Mouse (Mus musculus) midbrain, embryonic 12.5 days (tissue): ENCODE data around the gene Cgref1. TPM values are rescaled to one million over a fixed set of nuclear protein-coding genes. Genes with fewer than 3 reads are reported as not detected.

Experiments used
- ATAC-seq: fragments of 200-750 bp; cut with Nextera tagmentation; 2 replicates; pipeline ENCODE4 v1.8.0; 2017; ENCODE audit warnings: low read depth, moderate TSS enrichment, moderate library complexity; ENCODE audit not compliant: low FRiP score
- H3K27ac ChIP-seq: fragments of 300-500 bp; sonication (generic); replicated peaks from 2 replicates; pipeline ENCODE4 v1.5.1; 2016; ENCODE audit warnings: mild to moderate bottlenecking
- H3K27me3 ChIP-seq: fragments of 300-500 bp; sonication (generic); 2 replicates; pipeline ENCODE4 v1.6.1; 2016; ENCODE audit warnings: mild to moderate bottlenecking
- H3K36me3 ChIP-seq: fragments of 300-500 bp; sonication (generic); 2 replicates; pipeline ENCODE4 v1.6.1; 2016
- H3K4me1 ChIP-seq: fragments of 300-500 bp; sonication (generic); 2 replicates; pipeline ENCODE4 v1.6.1; 2016
- H3K4me2 ChIP-seq: fragments of 300-500 bp; sonication (generic); replicated peaks from 2 replicates; pipeline ENCODE4 v1.6.1; 2016; ENCODE audit warnings: mild to moderate bottlenecking, moderate library complexity
- H3K4me3 ChIP-seq: fragments of 300-500 bp; sonication (generic); 2 replicates; pipeline ENCODE4 v1.5.1; 2016; ENCODE audit warnings: mild to moderate bottlenecking
- H3K9ac ChIP-seq: fragments of 300-500 bp; sonication (generic); replicated peaks from 2 replicates; pipeline ENCODE4 v1.6.1; 2016; ENCODE audit warnings: mild to moderate bottlenecking, moderate library complexity
- H3K9me3 ChIP-seq: fragments of 300-500 bp; sonication (generic); 2 replicates; pipeline ENCODE4 v1.6.1; 2016; ENCODE audit warnings: mild to moderate bottlenecking
- WGBS: fragments of 180-500 bp; shearing (Covaris S2); methylation state at CpG from one replicate; pipeline ENCODE4 v1.1.7; 2016; 5-methylcytosine and 5-hydroxymethylcytosine counted together
- polyA plus RNA-seq: library from polyadenylated mRNA; unstranded; fragments of >200 nt; fragmentation: Nextera tagmentation; extraction: Ambion mirVana; gene quantifications from 2 replicates; pipeline ENCODE4 v1.2.1, GENCODE M21; 2016

Gene Cgref1
- 7.8 and 9.0 TPM in 2 replicates for polyA plus RNA-seq

GRCm38 (mm10) chr5:30944956-30945781, at the start of gene Cgref1:
Cgref1 (minus strand) TSS chr5:30945591.
- H3K36me3 ChIP-seq, result no peaks in the 10 kb centered on the region
- peak; percentile 52 for ATAC-seq
- H3K4me3 ChIP-seq, result peak within 1 kb of the TSS; percentile 56
- H3K4me1 ChIP-seq, result peaks cover 16% of the 10 kb centered on the region
- no peak within 1 kb of the TSS for H3K27ac ChIP-seq
- H3K9ac ChIP-seq, result peak within 1 kb of the TSS; percentile 65
- WGBS, result 4% methylated on average over 44 of the region's 44 CpGs
- H3K27me3 ChIP-seq, result peaks cover 41% of the 10 kb centered on the region
- no peaks in the 10 kb centered on the region for H3K9me3 ChIP-seq
- H3K4me2 ChIP-seq, result peak within 1 kb of the TSS; percentile 92

- no peak for ATAC-seq
- Histone ChIP-seq H3K4me1 (no peaks in the 10 kb centered on the region), H3K4me3 (no peak overlapping the region), H3K4me2 (no peak overlapping the region), H3K9me3 (no peaks in the 10 kb centered on the region), H3K27me3 (no peaks in the 10 kb centered on the region), H3K27ac (no peak overlapping the region), H3K36me3 (no peaks in the 10 kb centered on the region), H3K9ac (no peak overlapping the region)
- 73% methylated on average over 3 of the region's 3 CpGs for WGBS
These were observed 48.7 kb upstream of the Cgref1 start for GRCm38 (mm10) chr5:30994074-30994473.

- no peaks in the 10 kb centered on the region for H3K27me3 ChIP-seq
- H3K9me3 ChIP-seq, result no peaks in the 10 kb centered on the region
- no peak for ATAC-seq
- 78% methylated on average over 5 of the region's 5 CpGs for WGBS
- no peak overlapping the region for H3K27ac ChIP-seq
- H3K4me1 ChIP-seq, result no peaks in the 10 kb centered on the region
- no peak overlapping the region for H3K4me2 ChIP-seq
- no peak overlapping the region for H3K4me3 ChIP-seq
- H3K36me3 ChIP-seq, result no peaks in the 10 kb centered on the region
- no peak overlapping the region for H3K9ac ChIP-seq
These were observed 47.7 kb upstream of the Cgref1 start for GRCm38 (mm10) chr5:30992980-30993676.

- H3K9me3 ChIP-seq, result no peaks in the 10 kb centered on the region
- H3K9ac ChIP-seq, result no peak overlapping the region
- ATAC-seq, result no peak
- WGBS, result 19% methylated on average over 2 of the region's 2 CpGs
- no peak overlapping the region for H3K4me3 ChIP-seq
- no peaks in the 10 kb centered on the region for H3K36me3 ChIP-seq
- no peaks in the 10 kb centered on the region for H3K27me3 ChIP-seq
- H3K27ac ChIP-seq, result 0 out of 2 replicates have a peak overlapping the region, but pooled peaks have one; percentile 2
- H3K4me1 ChIP-seq, result no peaks in the 10 kb centered on the region
- no peak overlapping the region for H3K4me2 ChIP-seq
These were observed 37.0 kb upstream of the Cgref1 start for GRCm38 (mm10) chr5:30982357-30982756.

GRCm38 (mm10) chr5:30974870-30975656, 29.7 kb upstream of the Cgref1 start:
- 79% methylated on average over 9 of the region's 9 CpGs for WGBS
- Histone ChIP-seq H3K4me3 (no peak overlapping the region), H3K27me3 (peaks cover 9% of the 10 kb centered on the region), H3K4me1 (no peaks in the 10 kb centered on the region), H3K36me3 (no peaks in the 10 kb centered on the region), H3K4me2 (no peak overlapping the region), H3K9me3 (no peaks in the 10 kb centered on the region), H3K27ac (no peak overlapping the region), H3K9ac (no peak overlapping the region)
- no peak for ATAC-seq

GRCm38 (mm10) chr5:30969440-30969839, 24.0 kb upstream of the Cgref1 start:
- H3K9ac ChIP-seq, result no peak overlapping the region
- H3K36me3 ChIP-seq, result no peaks in the 10 kb centered on the region
- H3K4me2 ChIP-seq, result no peak overlapping the region
- no peak overlapping the region for H3K4me3 ChIP-seq
- H3K9me3 ChIP-seq, result no peaks in the 10 kb centered on the region
- 82% methylated on average over 2 of the region's 2 CpGs for WGBS
- no peak for ATAC-seq
- no peaks in the 10 kb centered on the region for H3K4me1 ChIP-seq
- no peak overlapping the region for H3K27ac ChIP-seq
- peaks cover 32% of the 10 kb centered on the region for H3K27me3 ChIP-seq

GRCm38 (mm10) chr5:30968416-30968815, 23.0 kb upstream of the Cgref1 start, which contains the start of gene Tcf23:
Tcf23 (plus strand) TSS chr5:30968662.
- no peaks in the 10 kb centered on the region for H3K4me1 ChIP-seq
- WGBS, result 73% methylated on average over 8 of the region's 8 CpGs

GRCm38 (mm10) chr5:30966189-30966588, 20.8 kb upstream of the Cgref1 start:
- no peak for ATAC-seq
- Histone ChIP-seq H3K27me3 (peaks cover 39% of the 10 kb centered on the region), H3K4me1 (no peaks in the 10 kb centered on the region), H3K9me3 (no peaks in the 10 kb centered on the region), H3K27ac (no peak overlapping the region), H3K36me3 (no peaks in the 10 kb centered on the region), H3K9ac (no peak overlapping the region), H3K4me3 (no peak overlapping the region), H3K4me2 (no peak overlapping the region)
- 91% methylated on average over 4 of the region's 4 CpGs for WGBS

More at GRCm38 (mm10) chr5:30968416-30968815, 23.0 kb upstream of the Cgref1 start, which contains the start of gene Tcf23:
- no peak within 1 kb of the TSS for H3K27ac ChIP-seq
- H3K27me3 ChIP-seq, result peaks cover 37% of the 10 kb centered on the region
- no peak within 1 kb of the TSS for H3K4me3 ChIP-seq
- no peak within 1 kb of the TSS for H3K4me2 ChIP-seq
- H3K36me3 ChIP-seq, result no peaks in the 10 kb centered on the region
- no peaks in the 10 kb centered on the region for H3K9me3 ChIP-seq
- H3K9ac ChIP-seq, result no peak within 1 kb of the TSS
- ATAC-seq, result no peak

- ATAC-seq, result no peak
- Histone ChIP-seq H3K36me3 (no peaks in the 10 kb centered on the region), H3K9me3 (no peaks in the 10 kb centered on the region), H3K4me2 (no peak overlapping the region), H3K4me3 (no peak overlapping the region), H3K27me3 (peaks cover 28% of the 10 kb centered on the region), H3K9ac (no peak overlapping the region), H3K4me1 (peaks cover 6% of the 10 kb centered on the region), H3K27ac (no peak overlapping the region)
- 45% methylated on average over 3 of the region's 3 CpGs for WGBS
These were observed 18.5 kb upstream of the Cgref1 start for GRCm38 (mm10) chr5:30963916-30964315.

- no peak overlapping the region for H3K9ac ChIP-seq
- ATAC-seq, result no peak
- H3K9me3 ChIP-seq, result no peaks in the 10 kb centered on the region
- peaks cover 15% of the 10 kb centered on the region for H3K36me3 ChIP-seq
- peaks cover 22% of the 10 kb centered on the region for H3K4me1 ChIP-seq
- H3K27ac ChIP-seq, result no peak overlapping the region
- H3K4me2 ChIP-seq, result no peak overlapping the region
- WGBS, result 85% methylated on average over 10 of the region's 10 CpGs
- H3K27me3 ChIP-seq, result peaks cover 18% of the 10 kb centered on the region
- H3K4me3 ChIP-seq, result no peak overlapping the region
These were observed 16.4 kb upstream of the Cgref1 start for GRCm38 (mm10) chr5:30961545-30962505.

GRCm38 (mm10) chr5:30960814-30961213, 15.4 kb upstream of the Cgref1 start:
- no peak for ATAC-seq
- Histone ChIP-seq H3K4me2 (peak overlapping the region; percentile 92), H3K36me3 (peaks cover 19% of the 10 kb centered on the region), H3K4me3 (peak overlapping the region; percentile 79; the same call in 1 of the 2 replicates), H3K9me3 (no peaks in the 10 kb centered on the region), H3K27ac (0 out of 2 replicates have a peak overlapping the region, but pooled peaks have one; percentile 82), H3K4me1 (peaks cover 22% of the 10 kb centered on the region), H3K9ac (no peak overlapping the region), H3K27me3 (peaks cover 13% of the 10 kb centered on the region)
- WGBS, result 89% methylated on average over 2 of the region's 2 CpGs
